Mouse (Mus musculus) midbrain, embryonic 14.5 days (tissue): ENCODE results near the gene Hoxd8. TPM values are rescaled to one million over a fixed set of nuclear protein-coding genes. Genes with fewer than 3 reads are reported as not detected.
A peak's percentile ranks its signal among the peaks of the same experiment; 100 is the strongest.

Source experiments
- ATAC-seq: fragments of 200-750 bp; cut with Nextera tagmentation; 2 replicates; pipeline ENCODE4 v1.8.0; 2017; ENCODE audit warnings: moderate number of reproducible peaks, moderate library complexity; ENCODE audit not compliant: low FRiP score, low TSS enrichment
- DNase-seq: peaks from one replicate; pipeline ENCODE4 v3.0.0-alpha.2; 2015
- H3K27ac ChIP-seq: fragments of 300-500 bp; sonication (generic); replicated peaks from 2 replicates; pipeline ENCODE4 v1.5.1; 2014; ENCODE audit warnings: mild to moderate bottlenecking, low read depth, low read length, moderate library complexity
- H3K27me3 ChIP-seq: fragments of 300-500 bp; sonication (generic); 2 replicates; pipeline ENCODE4 v1.6.1; 2014; ENCODE audit warnings: low read length, control low read depth, mixed read lengths; ENCODE audit not compliant: control insufficient read depth, insufficient read depth
- H3K36me3 ChIP-seq: fragments of 300-500 bp; sonication (generic); 2 replicates; pipeline ENCODE4 v1.6.1; 2014; ENCODE audit warnings: low read length, control low read depth; ENCODE audit not compliant: control insufficient read depth, insufficient read depth
- H3K4me1 ChIP-seq: fragments of 300-500 bp; sonication (generic); 2 replicates; pipeline ENCODE4 v1.6.1; 2014; ENCODE audit warnings: mild to moderate bottlenecking, antibody characterized with exemption, low read length, control low read depth; ENCODE audit not compliant: control insufficient read depth, insufficient read depth
- H3K4me2 ChIP-seq: fragments of 300-500 bp; sonication (generic); 2 replicates; pipeline ENCODE4 v1.6.1; 2014; ENCODE audit warnings: mild to moderate bottlenecking, low read length, moderate library complexity
- H3K4me3 ChIP-seq: fragments of 300-500 bp; sonication (generic); replicated peaks from 2 replicates; pipeline ENCODE4 v1.5.1; 2014; ENCODE audit warnings: low read depth, low read length
- H3K9ac ChIP-seq: fragments of 300-500 bp; sonication (generic); replicated peaks from 2 replicates; pipeline ENCODE4 v1.6.1; 2014; ENCODE audit warnings: mild to moderate bottlenecking, low read length, moderate library complexity
- H3K9me3 ChIP-seq: fragments of 300-500 bp; sonication (generic); 2 replicates; pipeline ENCODE4 v1.6.1; 2016; ENCODE audit warnings: low read length, control low read depth, mixed read lengths; ENCODE audit not compliant: control insufficient read depth
- WGBS: fragments of 180-500 bp; shearing (Covaris S2); extraction: QIAGEN DNeasy Blood & Tissue Kit; methylation state at CpG from one replicate; pipeline ENCODE4 v1.1.7; 2014; 5-methylcytosine and 5-hydroxymethylcytosine counted together
- polyA plus RNA-seq: library from polyadenylated mRNA; unstranded; fragments of >200 nt; fragmentation: Nextera tagmentation; extraction: Ambion mirVana; gene quantifications from 2 replicates; pipeline ENCODE4 v1.2.1, GENCODE M21; 2014

Hoxd8 gene
- polyA plus RNA-seq, 1 experiment from 2014 or later: not detected

- no peaks in the 10 kb centered on the region for H3K9me3 ChIP-seq
- H3K36me3 ChIP-seq: no peaks in the 10 kb centered on the region
- H3K27me3 ChIP-seq: peaks cover 98% of the 10 kb centered on the region
- no peak for DNase-seq
- H3K4me3 ChIP-seq: no peak overlapping the region
- WGBS: under 1% methylated on average over 24 of the region's 24 CpGs
- H3K4me2 ChIP-seq: no peak overlapping the region
- H3K27ac ChIP-seq: no peak overlapping the region
- peaks cover 9% of the 10 kb centered on the region; the same call in 1 of the 2 replicates for H3K4me1 ChIP-seq
- ATAC-seq: no peak
- no peak overlapping the region for H3K9ac ChIP-seq
Observed at GRCm38 (mm10) chr2:74747006-74747405, 42.6 kb downstream of the Hoxd8 start.

GRCm38 (mm10) chr2:74747661-74748141 is 43.3 kb downstream of the Hoxd8 start:
- Histone ChIP-seq H3K27me3 (peaks cover 98% of the 10 kb centered on the region), H3K27ac (no peak overlapping the region), H3K4me1 (peaks cover 9% of the 10 kb centered on the region; the same call in 1 of the 2 replicates), H3K9me3 (no peaks in the 10 kb centered on the region), H3K4me2 (no peak overlapping the region), H3K9ac (no peak overlapping the region), H3K36me3 (no peaks in the 10 kb centered on the region), H3K4me3 (no peak overlapping the region)
- DNase-seq (peak; percentile 54), ATAC-seq (no peak)
- WGBS: 3% methylated on average over 11 of the region's 11 CpGs

GRCm38 (mm10) chr2:74748436-74748995 is 44.1 kb downstream of the Hoxd8 start:
- Histone ChIP-seq H3K4me2 (no peak overlapping the region), H3K9me3 (no peaks in the 10 kb centered on the region), H3K27me3 (peaks cover 98% of the 10 kb centered on the region), H3K36me3 (no peaks in the 10 kb centered on the region), H3K9ac (no peak overlapping the region), H3K27ac (no peak overlapping the region), H3K4me1 (peaks cover 9% of the 10 kb centered on the region; the same call in 1 of the 2 replicates), H3K4me3 (no peak overlapping the region)
- peak; percentile 45 for DNase-seq
- WGBS: 4% methylated on average over 9 of the region's 9 CpGs
- no peak for ATAC-seq

GRCm38 (mm10) chr2:74749337-74750121 is 45.1 kb downstream of the Hoxd8 start:
- ATAC-seq: no peak
- Histone ChIP-seq H3K27me3 (peaks cover 98% of the 10 kb centered on the region), H3K4me3 (peak overlapping the region; percentile 4; the same call in 1 of the 2 replicates), H3K36me3 (no peaks in the 10 kb centered on the region), H3K9ac (no peak overlapping the region), H3K27ac (no peak overlapping the region), H3K4me2 (peak overlapping the region; percentile 39), H3K9me3 (no peaks in the 10 kb centered on the region), H3K4me1 (peaks cover 9% of the 10 kb centered on the region; the same call in 1 of the 2 replicates)
- DNase-seq: peak; percentile 66
- WGBS: under 1% methylated on average over 47 of the region's 47 CpGs

GRCm38 (mm10) chr2:74750731-74751250 is 46.4 kb downstream of the Hoxd8 start:
- WGBS: 8% methylated on average over 5 of the region's 5 CpGs
- Histone ChIP-seq H3K9me3 (no peaks in the 10 kb centered on the region), H3K27me3 (peaks cover 96% of the 10 kb centered on the region), H3K27ac (no peak overlapping the region), H3K9ac (no peak overlapping the region), H3K4me2 (no peak overlapping the region), H3K36me3 (no peaks in the 10 kb centered on the region), H3K4me3 (no peak overlapping the region), H3K4me1 (peaks cover 9% of the 10 kb centered on the region; the same call in 1 of the 2 replicates)
- ATAC-seq (no peak), DNase-seq (no peak)

DNA sequence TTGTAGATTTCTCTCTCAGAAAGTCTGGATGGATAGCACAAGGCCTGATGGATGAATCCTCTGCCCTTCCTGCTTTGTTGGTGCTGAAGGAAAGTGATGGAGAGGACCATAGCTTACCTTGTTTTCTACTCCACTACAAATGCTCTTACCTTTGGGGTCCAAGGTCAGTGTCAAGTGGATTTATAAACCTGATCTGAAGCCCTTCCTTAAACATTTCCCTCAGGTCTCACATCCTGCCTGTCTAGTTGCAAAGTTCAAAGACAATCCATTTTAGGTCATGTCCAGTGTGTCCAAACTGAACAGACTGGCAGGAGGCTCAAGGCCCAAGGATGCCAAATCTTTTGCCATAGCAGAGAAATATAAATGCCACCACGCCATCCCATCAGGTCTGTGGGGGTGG is 47.4 kb downstream of the Hoxd8 start:
- Histone ChIP-seq H3K9ac (no peak overlapping the region), H3K27ac (no peak overlapping the region), H3K4me2 (no peak overlapping the region), H3K27me3 (peaks cover 94% of the 10 kb centered on the region), H3K4me1 (peaks cover 9% of the 10 kb centered on the region; the same call in 1 of the 2 replicates), H3K9me3 (0 out of 2 replicates have a peak, but pooled peaks cover 3% of the 10 kb centered on the region), H3K36me3 (no peaks in the 10 kb centered on the region), H3K4me3 (no peak overlapping the region)
- no peak for ATAC-seq
- DNase-seq: no peak
- 68% methylated on average over 1 of the region's 1 CpGs for WGBS

- Histone ChIP-seq H3K9ac (0 out of 2 replicates have a peak overlapping the region, but pooled peaks have one; percentile 9), H3K4me3 (0 out of 2 replicates have a peak overlapping the region, but pooled peaks have one; percentile 7), H3K4me2 (peak overlapping the region; percentile 23), H3K9me3 (0 out of 2 replicates have a peak, but pooled peaks cover 3% of the 10 kb centered on the region), H3K4me1 (peaks cover 9% of the 10 kb centered on the region; the same call in 1 of the 2 replicates), H3K27ac (no peak overlapping the region), H3K36me3 (no peaks in the 10 kb centered on the region), H3K27me3 (peaks cover 93% of the 10 kb centered on the region)
- ATAC-seq (no peak), DNase-seq (peak; percentile 21)
- 1% methylated on average over 45 of the region's 45 CpGs for WGBS
Observed at GRCm38 (mm10) chr2:74752431-74753174, 48.2 kb downstream of the Hoxd8 start.

DNA sequence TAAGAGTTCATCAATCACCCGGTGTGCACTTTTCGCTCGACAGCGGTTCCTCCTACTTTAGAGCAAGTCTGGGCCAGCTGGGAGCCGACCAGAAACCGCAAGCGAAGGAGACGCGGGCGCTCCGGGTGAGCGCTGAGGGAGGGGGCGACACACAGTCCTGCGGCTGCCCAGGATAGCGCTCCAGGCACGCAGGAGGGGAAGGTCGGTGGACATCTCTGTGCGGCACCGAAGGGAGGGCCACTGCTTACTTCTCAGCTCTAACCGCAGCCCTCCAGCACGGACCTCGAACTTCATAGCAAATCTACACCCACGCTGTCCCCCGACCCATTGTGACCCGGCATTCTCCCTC is 48.7 kb downstream of the Hoxd8 start:
- ATAC-seq (no peak), DNase-seq (peak; percentile 16)
- 0 out of 2 replicates have a peak overlapping the region, but pooled peaks have one; percentile 9 for H3K9ac ChIP-seq
- peaks cover 93% of the 10 kb centered on the region for H3K27me3 ChIP-seq
- H3K9me3 ChIP-seq: 0 out of 2 replicates have a peak, but pooled peaks cover 3% of the 10 kb centered on the region
- under 1% methylated on average over 25 of the region's 25 CpGs for WGBS
- 0 out of 2 replicates have a peak overlapping the region, but pooled peaks have one; percentile 7 for H3K4me3 ChIP-seq
- H3K4me1 ChIP-seq: peaks cover 9% of the 10 kb centered on the region; the same call in 1 of the 2 replicates
- H3K36me3 ChIP-seq: no peaks in the 10 kb centered on the region
- H3K27ac ChIP-seq: no peak overlapping the region
- H3K4me2 ChIP-seq: peak overlapping the region; percentile 23
